Mouse (Mus musculus) spleen, postnatal 0 days (tissue): ENCODE measurements around the gene Zar1. TPM values are rescaled to one million over a fixed set of nuclear protein-coding genes. Genes with fewer than 3 reads are reported as not detected.

Source experiments
- polyA plus RNA-seq: library from polyadenylated mRNA; unstranded; fragments of >200 nt; fragmentation: Nextera tagmentation; extraction: Ambion mirVana; gene quantifications from 2 replicates; pipeline ENCODE4 v1.2.1, GENCODE M21; 2015

Gene Zar1
- polyA plus RNA-seq, result not detected in 2 replicates

GRCm38 (mm10) chr5:72580970-72581332 is at the start of gene Zar1:
Gene Zar1, minus strand, starts transcription at chr5:72581254.

GRCm38 (mm10) chr5:72587192-72587681 is 6.2 kb upstream of the Zar1 start, which contains the start of gene Gm5868:
Gene Gm5868, minus strand, starts transcription at chr5:72587551.

GRCm38 (mm10) chr5:72559544-72560049 is 21.5 kb downstream of the Zar1 start, which contains the start of gene Nfxl1:
Gene Nfxl1, minus strand, starts transcription at chr5:72559684.

Other genes with a start within 250 kb of the Zar1 start
- 0.02 and 0.08 TPM in 2 replicates for gene Corin, start 76.8 kb downstream of the Zar1 start, polyA plus RNA-seq
- gene Nfxl1, start 21.6 kb downstream of the Zar1 start, polyA plus RNA-seq, result 7.4 and 7.7 TPM in 2 replicates
- not detected in 2 replicates for gene Gm5868, start 6.3 kb upstream of the Zar1 start, polyA plus RNA-seq
- gene Cnga1, start 63.0 kb upstream of the Zar1 start, polyA plus RNA-seq, result not detected in 2 replicates
- gene Nipal1, start 66.5 kb upstream of the Zar1 start, polyA plus RNA-seq, result 0.18 and 0.45 TPM in 2 replicates
- gene Txk, start 171.5 kb upstream of the Zar1 start, polyA plus RNA-seq, result 0.72 and 0.81 TPM in 2 replicates